Mouse (Mus musculus) testis, adult 2 months (tissue): ENCODE measurements around the gene Sorbs1. TPM values are rescaled to one million over a fixed set of nuclear protein-coding genes. Genes with fewer than 3 reads are reported as not detected.

Source experiments
- H3K27ac ChIP-seq: fragments of 200-500 bp; 2 replicates; pipeline ENCODE4 v1.5.1; 2012; ENCODE audit warnings: low read depth, low read length; ENCODE audit not compliant: control insufficient read depth, insufficient read depth
- H3K27me3 ChIP-seq: fragments of 200-500 bp; 2 replicates; pipeline ENCODE4 v1.6.1; 2012; ENCODE audit warnings: mild to moderate bottlenecking, low read length, moderate library complexity; ENCODE audit not compliant: control insufficient read depth, insufficient read depth
- H3K36me3 ChIP-seq: fragments of 200-500 bp; 2 replicates; pipeline ENCODE4 v1.6.1; 2012; ENCODE audit warnings: mild to moderate bottlenecking, low read length; ENCODE audit not compliant: control insufficient read depth, insufficient read depth
- H3K4me1 ChIP-seq: fragments of 200-500 bp; 2 replicates; pipeline ENCODE4 v1.6.1; 2012; ENCODE audit warnings: low read length; ENCODE audit not compliant: control insufficient read depth, insufficient read depth
- H3K4me3 ChIP-seq: fragments of 200-500 bp; 2 replicates; pipeline ENCODE4 v1.5.1; 2012; ENCODE audit warnings: low read depth, mild to moderate bottlenecking, low read length, moderate library complexity, mixed read lengths; ENCODE audit not compliant: control insufficient read depth
- CTCF ChIP-seq: fragments of 200-500 bp; IDR thresholded peaks from 2 replicates; pipeline ENCODE4 v1.5.1; 2012; ENCODE audit warnings: low read depth, mild to moderate bottlenecking, inconsistent platforms, low read length, moderate library complexity; ENCODE audit not compliant: control insufficient read depth, insufficient read depth, insufficient replicate concordance
- POLR2A ChIP-seq: fragments of 200-500 bp; IDR thresholded peaks from 2 replicates; pipeline ENCODE4 v1.6.1; 2012; ENCODE audit warnings: low read depth, mild to moderate bottlenecking, inconsistent platforms, low read length, moderate library complexity; ENCODE audit not compliant: control insufficient read depth
- polyA plus RNA-seq: library from polyadenylated mRNA; depleted of rRNA; stranded (reverse); fragments of >200 nt; gene quantifications from 2 replicates; pipeline ENCODE4 v1.2.3, GENCODE M21; 2012

The Sorbs1 gene
- polyA plus RNA-seq, 1 experiment = 13.0 TPM

DNA sequence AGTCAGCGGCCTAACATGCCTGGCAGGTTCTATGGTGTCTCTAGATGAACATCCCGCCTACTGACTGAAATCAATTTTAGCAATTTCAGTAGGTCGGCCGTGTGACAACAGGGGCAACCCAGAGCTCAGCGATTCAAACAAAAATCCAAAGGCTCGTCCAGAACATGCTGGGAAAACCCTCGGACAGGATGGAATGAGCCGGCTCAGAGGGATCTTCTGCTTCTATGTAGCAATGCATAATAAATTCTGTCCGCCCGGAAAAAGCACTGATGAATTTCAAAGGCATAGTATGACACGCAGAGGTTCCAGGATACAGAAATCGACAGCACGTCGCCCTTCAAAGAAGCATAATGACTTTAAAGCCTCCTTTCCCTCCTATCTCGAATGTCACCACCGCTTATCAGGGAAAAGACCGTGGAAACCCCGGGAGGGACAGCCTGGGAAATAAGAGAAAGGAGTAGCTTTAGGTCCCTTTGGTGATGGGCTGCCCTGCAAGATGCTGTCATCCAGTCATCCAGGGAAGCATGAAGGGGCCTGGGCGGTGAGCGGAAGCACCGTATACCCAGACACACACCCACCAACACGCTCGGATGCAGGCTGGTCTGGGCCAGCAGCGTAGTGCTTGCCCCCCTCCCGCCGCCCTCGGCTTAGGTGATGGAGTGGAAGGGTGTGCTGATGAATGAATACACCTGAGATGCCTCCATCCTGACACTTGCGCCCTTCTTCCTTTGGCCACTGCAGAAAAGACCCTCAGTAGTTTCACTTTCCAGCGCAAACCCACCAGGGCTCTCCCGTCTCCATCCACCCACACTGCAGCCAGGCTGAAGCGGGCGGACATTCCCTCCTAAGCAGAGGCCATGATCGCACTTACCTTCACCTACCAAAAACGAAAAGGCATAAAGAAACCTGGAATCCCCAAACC lies 818 bp downstream of the Sorbs1 start:
- no peak overlapping the region for H3K27ac ChIP-seq
- H3K4me3 ChIP-seq = peak overlapping the region; percentile 76
- H3K4me1 ChIP-seq = peaks cover 17% of the 10 kb centered on the region
- no peaks in the 10 kb centered on the region for H3K36me3 ChIP-seq
- TF ChIP-seq CTCF = no peak
- no peak for TF ChIP-seq POLR2A
- no peaks in the 10 kb centered on the region for H3K27me3 ChIP-seq

- peaks cover 17% of the 10 kb centered on the region for H3K4me1 ChIP-seq
- no peak for TF ChIP-seq CTCF
- no peak for TF ChIP-seq POLR2A
- H3K27me3 ChIP-seq = no peaks in the 10 kb centered on the region
- H3K27ac ChIP-seq = no peak overlapping the region
- no peaks in the 10 kb centered on the region for H3K36me3 ChIP-seq
- H3K4me3 ChIP-seq = peak overlapping the region; percentile 48
Measured at GRCm38 (mm10) chr19:40511679-40512309, 1.8 kb downstream of the Sorbs1 start.

DNA sequence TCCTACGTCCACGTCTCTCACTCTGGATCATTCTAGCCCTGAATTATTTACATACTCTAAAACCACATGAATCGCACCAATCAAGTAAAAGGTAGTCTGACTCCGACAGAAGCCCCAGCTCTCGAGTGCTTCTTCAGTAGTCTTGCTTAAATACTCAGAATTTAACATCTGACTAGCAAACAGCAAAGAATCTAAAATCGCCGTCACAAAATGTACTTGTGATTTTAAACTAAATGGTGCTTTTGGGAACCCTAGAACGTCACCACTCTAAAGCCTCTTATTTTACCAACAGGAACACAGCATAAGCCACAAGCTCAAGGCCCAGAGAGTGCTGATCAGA lies 2.5 kb downstream of the Sorbs1 start:
- Histone ChIP-seq H3K36me3 (no peaks in the 10 kb centered on the region), H3K27me3 (no peaks in the 10 kb centered on the region), H3K4me1 (peaks cover 17% of the 10 kb centered on the region), H3K27ac (no peak overlapping the region), H3K4me3 (no peak overlapping the region)
- TF ChIP-seq CTCF = no peak
- no peak for TF ChIP-seq POLR2A

GRCm38 (mm10) chr19:40510387-40511099 lies 3.0 kb downstream of the Sorbs1 start:
- no peak for TF ChIP-seq POLR2A
- no peak for TF ChIP-seq CTCF
- no peaks in the 10 kb centered on the region for H3K36me3 ChIP-seq
- no peaks in the 10 kb centered on the region for H3K27me3 ChIP-seq
- no peak overlapping the region for H3K27ac ChIP-seq
- H3K4me3 ChIP-seq = no peak overlapping the region
- peaks cover 17% of the 10 kb centered on the region for H3K4me1 ChIP-seq

- H3K27me3 ChIP-seq = no peaks in the 10 kb centered on the region
- H3K27ac ChIP-seq = peak overlapping the region; percentile 16; the same call in 1 of the 2 replicates
- no peaks in the 10 kb centered on the region for H3K36me3 ChIP-seq
- no peak overlapping the region for H3K4me3 ChIP-seq
- TF ChIP-seq CTCF (no peak), POLR2A (no peak)
- H3K4me1 ChIP-seq = peaks cover 15% of the 10 kb centered on the region
Measured at GRCm38 (mm10) chr19:40509274-40509673, 4.3 kb downstream of the Sorbs1 start.

DNA sequence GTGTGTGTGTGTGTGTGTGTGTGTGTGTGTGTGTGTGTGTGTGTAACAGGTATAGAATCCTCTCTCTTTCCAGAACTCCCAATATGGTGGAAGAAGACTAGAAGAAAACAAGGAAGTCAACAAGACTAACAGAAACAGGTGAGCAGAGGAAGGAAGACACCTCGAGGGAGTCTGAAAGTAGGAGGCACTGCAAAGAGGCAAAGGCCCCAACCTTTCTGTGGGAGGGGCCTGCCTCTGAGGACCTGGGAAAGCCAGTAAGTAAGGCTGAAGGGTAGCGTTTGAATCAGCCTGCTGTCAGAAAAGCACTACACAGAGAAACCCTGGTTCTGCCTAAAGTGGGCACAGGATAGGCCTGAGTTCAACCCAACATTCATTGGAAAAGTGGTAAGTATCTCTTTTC lies 4.7 kb downstream of the Sorbs1 start:
- H3K27me3 ChIP-seq = no peaks in the 10 kb centered on the region
- no peaks in the 10 kb centered on the region for H3K36me3 ChIP-seq
- H3K27ac ChIP-seq = peak overlapping the region; percentile 16; the same call in 1 of the 2 replicates
- TF ChIP-seq POLR2A (no peak), CTCF (no peak)
- no peak overlapping the region for H3K4me3 ChIP-seq
- H3K4me1 ChIP-seq = peaks cover 14% of the 10 kb centered on the region

DNA sequence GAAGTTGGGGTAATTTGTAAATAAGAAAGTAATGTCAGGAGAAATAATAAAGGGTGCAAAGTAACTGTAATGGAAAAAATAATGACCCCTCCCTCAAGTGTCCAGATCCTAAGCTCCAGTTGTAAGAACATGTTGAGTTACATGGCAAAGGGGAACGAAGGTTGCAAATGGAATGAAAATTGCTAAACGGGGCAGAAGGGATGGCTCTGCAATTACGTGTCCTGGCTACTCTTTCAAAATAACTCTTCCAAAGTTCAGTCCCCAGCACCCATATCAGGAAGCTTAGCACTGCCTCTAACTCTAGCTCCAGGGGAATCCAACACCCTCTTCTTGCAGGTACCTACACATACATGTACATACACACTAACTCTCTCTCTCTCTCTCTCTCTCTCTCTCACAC lies 6.6 kb downstream of the Sorbs1 start:
- Histone ChIP-seq H3K4me1 (peaks cover 2% of the 10 kb centered on the region), H3K27me3 (no peaks in the 10 kb centered on the region), H3K27ac (no peak overlapping the region), H3K4me3 (no peak overlapping the region), H3K36me3 (no peaks in the 10 kb centered on the region)
- TF ChIP-seq CTCF = no peak
- TF ChIP-seq POLR2A = no peak
